Mouse (Mus musculus) hindbrain, embryonic 11.5 days (tissue): ENCODE results near the gene Ing5. TPM values are rescaled to one million over a fixed set of nuclear protein-coding genes. Genes with fewer than 3 reads are reported as not detected.

Experiments
- ATAC-seq: fragments of 200-750 bp; cut with Nextera tagmentation; 2 replicates; pipeline ENCODE4 v1.8.0; 2017; ENCODE audit warnings: mild to moderate bottlenecking, moderate TSS enrichment, moderate library complexity; ENCODE audit not compliant: low FRiP score
- DNase-seq: peaks from one replicate; pipeline ENCODE4 v3.0.0-alpha.2; 2015; ENCODE audit warnings: low spot score
- H3K27ac ChIP-seq: fragments of 300-500 bp; sonication (generic); 2 replicates; pipeline ENCODE4 v1.5.1; 2014; ENCODE audit warnings: mild to moderate bottlenecking, low read depth, low read length
- H3K27me3 ChIP-seq: fragments of 300-500 bp; sonication (generic); 2 replicates; pipeline ENCODE4 v1.6.1; 2014; ENCODE audit warnings: mild to moderate bottlenecking, low read length, moderate library complexity, mixed read lengths; ENCODE audit not compliant: control insufficient read depth, insufficient read depth
- H3K36me3 ChIP-seq: fragments of 300-500 bp; sonication (generic); 2 replicates; pipeline ENCODE4 v1.6.1; 2014; ENCODE audit warnings: mild to moderate bottlenecking, low read length, moderate library complexity, mixed read lengths; ENCODE audit not compliant: control insufficient read depth, insufficient read depth
- H3K4me1 ChIP-seq: fragments of 300-500 bp; sonication (generic); replicated peaks from 2 replicates; pipeline ENCODE4 v1.6.1; 2014; ENCODE audit warnings: low read length, mixed read lengths; ENCODE audit not compliant: control insufficient read depth, insufficient read depth
- H3K4me2 ChIP-seq: fragments of 300-500 bp; sonication (generic); replicated peaks from 2 replicates; pipeline ENCODE4 v1.6.1; 2014; ENCODE audit warnings: mild to moderate bottlenecking, low read depth, low read length
- H3K4me3 ChIP-seq: fragments of 300-500 bp; sonication (generic); 2 replicates; pipeline ENCODE4 v1.5.1; 2014; ENCODE audit warnings: low read depth, low read length
- H3K9ac ChIP-seq: fragments of 300-500 bp; sonication (generic); 2 replicates; pipeline ENCODE4 v1.6.1; 2014; ENCODE audit warnings: low read depth, low read length
- H3K9me3 ChIP-seq: fragments of 300-500 bp; sonication (generic); 2 replicates; pipeline ENCODE4 v1.6.1; 2016; ENCODE audit warnings: low read length; ENCODE audit not compliant: control insufficient read depth
- WGBS: fragments of 180-500 bp; shearing (Covaris S2); extraction: QIAGEN DNeasy Blood & Tissue Kit; methylation state at CpG from one replicate; pipeline ENCODE4 v1.1.7; 2014; 5-methylcytosine and 5-hydroxymethylcytosine counted together
- polyA plus RNA-seq: library from polyadenylated mRNA; unstranded; fragments of >200 nt; fragmentation: Nextera tagmentation; extraction: Ambion mirVana; gene quantifications from 2 replicates; pipeline ENCODE4 v1.2.1, GENCODE M21; 2014

Ing5 gene
- polyA plus RNA-seq, 1 experiment from 2014 or later, result 15.0 TPM

DNA sequence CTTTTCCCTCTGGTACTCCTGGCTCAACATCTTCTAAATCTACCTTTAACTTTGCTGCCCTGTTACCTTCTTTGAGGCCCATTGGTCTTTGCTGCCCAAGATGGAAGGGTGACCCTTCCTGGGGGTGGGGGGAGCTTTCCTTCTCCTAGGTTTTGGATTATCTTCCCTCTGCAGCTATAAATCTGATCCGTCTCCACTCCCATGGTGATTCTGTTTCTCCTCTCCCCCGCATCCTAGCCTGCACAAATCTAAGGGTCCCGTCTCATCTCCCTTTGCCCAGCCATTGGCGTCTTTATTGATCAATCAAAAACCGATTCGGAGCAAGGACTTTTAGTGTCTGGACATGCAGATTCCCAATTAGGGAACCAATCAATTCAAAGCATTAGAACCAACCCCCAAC, 36.2 kb upstream of the Ing5 start:
- Histone ChIP-seq H3K27ac (no peak overlapping the region), H3K9ac (no peak overlapping the region), H3K4me3 (no peak overlapping the region), H3K4me1 (no peaks in the 10 kb centered on the region), H3K9me3 (no peaks in the 10 kb centered on the region), H3K27me3 (no peaks in the 10 kb centered on the region), H3K36me3 (no peaks in the 10 kb centered on the region), H3K4me2 (no peak overlapping the region)
- 92% methylated on average over 6 of the region's 6 CpGs for WGBS
- DNase-seq (no peak), ATAC-seq (no peak)

DNA sequence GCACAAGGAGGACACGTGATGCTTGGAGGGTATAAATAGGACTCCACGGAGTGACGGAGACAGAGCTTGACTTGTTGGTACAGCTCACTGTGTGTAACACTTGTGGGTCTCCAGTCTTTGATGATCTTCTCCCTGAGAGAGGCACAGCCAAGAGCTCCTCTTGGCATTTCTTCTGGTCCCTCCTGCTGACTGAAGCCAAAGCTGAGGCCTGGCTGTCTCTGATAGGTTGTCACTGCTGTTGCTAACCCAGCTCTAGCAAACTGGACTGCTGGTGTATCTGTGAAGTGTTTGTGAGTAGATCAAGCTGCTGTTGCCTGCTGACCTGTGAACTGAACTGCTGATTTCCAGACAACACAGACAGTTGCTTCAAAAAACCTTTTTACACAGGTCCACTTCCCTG, 33.9 kb upstream of the Ing5 start:
- no peak for DNase-seq
- 98% methylated on average over 3 of the region's 3 CpGs for WGBS
- H3K36me3 ChIP-seq, result 0 out of 2 replicates have a peak, but pooled peaks cover 8% of the 10 kb centered on the region

DNA sequence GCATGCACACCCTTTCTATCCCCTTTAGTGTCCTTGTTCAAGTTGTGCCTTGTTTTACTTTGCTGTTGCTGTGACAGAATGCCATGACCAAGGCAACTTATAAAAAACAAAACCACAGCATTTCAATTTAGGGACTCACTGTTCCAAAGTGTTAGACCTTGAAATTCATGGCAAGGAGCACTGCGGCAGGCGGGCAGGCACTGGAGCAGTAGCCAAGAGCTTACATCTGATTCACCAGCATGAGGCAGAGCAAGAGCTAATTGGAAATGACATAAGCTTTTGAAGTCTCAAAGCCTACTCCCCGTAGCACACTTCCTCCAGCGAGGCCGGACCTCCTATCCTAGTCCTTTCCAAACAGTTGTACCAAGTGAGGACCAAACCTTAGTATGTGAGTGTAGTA, 27.1 kb upstream of the Ing5 start:
- H3K4me1 ChIP-seq, result no peaks in the 10 kb centered on the region
- H3K9me3 ChIP-seq, result no peaks in the 10 kb centered on the region
- no peak overlapping the region for H3K27ac ChIP-seq
- no peak overlapping the region for H3K9ac ChIP-seq
- DNase-seq, result no peak
- H3K4me3 ChIP-seq, result no peak overlapping the region
- H3K36me3 ChIP-seq, result peaks cover 31% of the 10 kb centered on the region
- 91% methylated on average over 5 of the region's 5 CpGs for WGBS
- no peaks in the 10 kb centered on the region for H3K27me3 ChIP-seq
- ATAC-seq, result no peak
- no peak overlapping the region for H3K4me2 ChIP-seq

More for the DNA sequence above, 33.9 kb upstream of the Ing5 start:
- Histone ChIP-seq H3K4me1 (no peaks in the 10 kb centered on the region), H3K4me3 (no peak overlapping the region), H3K9ac (no peak overlapping the region), H3K27ac (no peak overlapping the region), H3K27me3 (no peaks in the 10 kb centered on the region), H3K4me2 (no peak overlapping the region), H3K9me3 (no peaks in the 10 kb centered on the region)
- ATAC-seq, result no peak

DNA sequence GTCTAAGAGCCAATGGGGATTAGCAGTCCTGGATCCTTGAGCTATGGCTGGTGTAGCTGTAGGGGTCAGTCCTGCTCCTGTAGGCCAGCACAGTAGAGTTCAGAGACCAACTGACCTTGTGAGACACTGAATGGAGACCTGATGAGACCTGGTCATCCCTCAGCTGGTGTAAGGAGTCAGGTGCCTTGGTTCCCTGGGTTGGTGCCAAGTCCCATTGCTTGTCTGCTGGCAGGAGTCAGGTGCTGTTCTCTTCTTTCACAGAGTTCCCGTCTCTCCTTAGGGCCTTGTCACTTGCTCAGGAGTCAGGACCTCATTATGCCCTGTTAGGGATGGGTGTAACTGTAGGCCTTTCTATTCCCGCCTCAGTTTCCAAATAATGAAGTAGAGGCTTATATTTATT, 16.9 kb upstream of the Ing5 start:
- no peak for ATAC-seq
- no peak for DNase-seq
- no peak overlapping the region for H3K9ac ChIP-seq
- no peaks in the 10 kb centered on the region for H3K9me3 ChIP-seq
- H3K27ac ChIP-seq, result no peak overlapping the region
- no peak overlapping the region for H3K4me2 ChIP-seq
- no peaks in the 10 kb centered on the region for H3K27me3 ChIP-seq
- 90% methylated on average over 2 of the region's 2 CpGs for WGBS
- no peak overlapping the region for H3K4me3 ChIP-seq
- peaks cover 24% of the 10 kb centered on the region for H3K36me3 ChIP-seq
- no peaks in the 10 kb centered on the region for H3K4me1 ChIP-seq

DNA sequence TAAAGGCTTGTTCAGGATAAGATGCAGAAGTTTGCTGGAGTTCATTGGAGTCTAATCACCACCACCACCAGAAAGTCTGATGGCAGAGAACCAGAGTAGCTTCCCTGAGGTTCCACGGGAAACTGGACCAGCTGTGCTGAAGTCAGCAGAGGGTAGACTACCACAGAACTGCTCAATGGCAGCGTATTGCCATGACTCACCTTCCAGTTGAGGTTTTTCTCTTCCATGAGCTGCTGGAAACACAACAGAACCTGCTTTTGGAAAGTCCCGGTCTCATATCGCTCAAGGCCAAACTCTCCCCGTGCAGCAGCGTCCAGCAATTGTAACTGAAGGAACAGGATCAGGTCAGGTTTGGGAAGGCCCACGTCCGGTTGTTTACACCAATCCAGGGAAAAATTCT, 9.2 kb upstream of the Ing5 start:
- DNase-seq (no peak), ATAC-seq (no peak)
- H3K9me3 ChIP-seq, result no peaks in the 10 kb centered on the region
- no peaks in the 10 kb centered on the region for H3K4me1 ChIP-seq
- no peak overlapping the region for H3K4me3 ChIP-seq
- 96% methylated on average over 8 of the region's 8 CpGs for WGBS
- H3K36me3 ChIP-seq, result peaks cover 33% of the 10 kb centered on the region
- H3K27ac ChIP-seq, result no peak overlapping the region
- H3K4me2 ChIP-seq, result no peak overlapping the region
- no peaks in the 10 kb centered on the region for H3K27me3 ChIP-seq
- no peak overlapping the region for H3K9ac ChIP-seq

DNA sequence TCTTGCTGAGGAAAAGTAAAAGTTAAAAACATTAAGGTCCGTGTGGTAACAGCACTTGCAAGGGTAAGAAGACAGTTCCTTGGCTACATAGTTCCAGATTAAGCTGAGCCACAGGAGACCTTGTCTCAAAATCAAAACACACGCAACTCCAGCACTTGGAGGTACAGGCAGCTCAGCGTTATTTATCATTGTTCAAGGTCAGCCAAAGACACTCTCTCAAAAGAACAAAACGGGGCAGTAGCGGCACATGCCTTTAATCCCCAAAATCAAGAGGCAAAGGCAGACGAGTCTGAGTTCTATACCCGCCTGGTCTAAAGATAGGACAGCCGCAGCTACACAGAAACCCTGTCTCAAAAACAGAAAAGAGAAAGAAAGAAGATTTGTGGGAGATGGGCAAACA, 7.9 kb upstream of the Ing5 start:
- Histone ChIP-seq H3K27me3 (no peaks in the 10 kb centered on the region), H3K4me2 (no peak overlapping the region), H3K27ac (no peak overlapping the region), H3K4me3 (no peak overlapping the region), H3K36me3 (peaks cover 30% of the 10 kb centered on the region), H3K9ac (no peak overlapping the region), H3K9me3 (no peaks in the 10 kb centered on the region), H3K4me1 (no peaks in the 10 kb centered on the region; the same call in 1 of the 2 replicates)
- 92% methylated on average over 8 of the region's 8 CpGs for WGBS
- ATAC-seq, result no peak
- no peak for DNase-seq

DNA sequence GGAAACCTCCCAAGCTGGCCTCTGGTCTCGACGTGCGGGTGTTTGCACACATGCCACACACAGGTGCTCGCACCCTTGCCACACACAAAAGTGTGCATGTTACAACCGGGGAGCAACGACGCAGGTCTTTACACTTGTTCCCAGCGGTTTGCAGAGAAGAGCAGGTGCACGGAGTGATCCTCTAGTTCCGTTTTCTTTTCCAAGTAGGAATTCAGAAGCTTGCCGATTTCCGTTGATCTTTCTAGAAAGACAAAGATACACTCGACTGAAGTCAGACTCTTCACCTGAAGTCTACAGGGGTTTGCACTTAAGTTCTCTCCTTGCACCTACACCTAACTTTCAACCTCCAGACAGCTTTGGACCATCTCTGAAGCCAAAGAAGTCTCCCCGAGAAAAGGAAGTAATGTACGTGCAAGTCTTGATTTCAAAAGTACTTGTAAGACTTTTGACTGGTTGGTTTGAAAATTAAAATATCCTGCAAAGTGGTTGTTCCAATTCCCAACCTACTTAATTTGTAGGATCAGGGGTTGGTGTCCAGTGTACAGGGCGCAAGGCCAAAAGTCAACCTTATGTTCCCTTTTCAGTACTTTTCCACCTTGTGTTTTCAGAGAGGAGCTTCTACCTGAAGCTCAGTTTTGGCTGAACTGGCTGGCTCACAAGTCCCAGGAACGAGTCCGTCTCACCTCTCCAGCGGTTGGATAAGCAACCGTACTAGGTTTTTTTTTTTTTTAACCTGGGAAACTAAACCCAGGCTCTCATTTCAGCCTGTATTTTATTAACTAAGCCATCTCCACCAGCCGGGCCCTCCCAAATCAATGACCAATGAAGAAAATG, 2.9 kb upstream of the Ing5 start:
- no peaks in the 10 kb centered on the region; the same call in 1 of the 2 replicates for H3K4me1 ChIP-seq
- 78% methylated on average over 21 of the region's 21 CpGs for WGBS
- H3K4me2 ChIP-seq, result peak overlapping the region; percentile 65
- no peaks in the 10 kb centered on the region for H3K9me3 ChIP-seq
- ATAC-seq (no peak), DNase-seq (no peak)
- peak overlapping the region; percentile 79 for H3K4me3 ChIP-seq
- H3K27ac ChIP-seq, result no peak overlapping the region
- peak overlapping the region; percentile 78 for H3K9ac ChIP-seq
- 0 out of 2 replicates have a peak, but pooled peaks cover 2% of the 10 kb centered on the region for H3K36me3 ChIP-seq
- H3K27me3 ChIP-seq, result no peaks in the 10 kb centered on the region

DNA sequence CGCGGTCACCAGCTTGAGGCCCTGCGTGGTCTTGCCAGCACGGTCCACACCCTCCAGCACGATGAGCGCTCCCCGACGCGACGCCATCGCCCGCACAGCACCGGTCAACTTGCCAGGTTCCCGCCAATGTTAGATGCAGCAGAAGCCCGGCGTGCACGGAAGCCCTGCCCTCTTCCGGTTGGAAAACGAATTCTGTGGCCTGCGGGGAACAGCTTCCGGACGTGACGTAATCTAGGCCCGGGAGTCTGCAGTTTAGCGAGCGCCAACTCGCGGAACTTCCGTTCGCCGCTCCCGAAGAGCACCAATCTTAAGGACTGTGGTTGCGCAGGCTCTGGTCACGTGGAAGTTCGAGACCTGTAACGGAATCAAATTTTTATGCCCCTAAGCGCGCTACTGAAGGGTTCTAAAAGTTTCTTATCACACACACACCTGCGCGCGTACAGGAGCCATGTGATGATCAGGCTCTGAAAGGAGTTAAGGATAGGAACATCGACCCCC, 2.0 kb upstream of the Ing5 start, which contains the start of gene Dtymk:
Dtymk (minus strand) TSS at position 194 of the 498 bp plus-strand sequence.
- H3K4me3 ChIP-seq, result peak within 1 kb of the TSS; percentile 79
- H3K36me3 ChIP-seq, result peaks cover 4% of the 10 kb centered on the region; the same call in 1 of the 2 replicates
- peak within 1 kb of the TSS; percentile 65 for H3K4me2 ChIP-seq
- DNase-seq (peak; percentile 95), ATAC-seq (peak; percentile 62)
- H3K4me1 ChIP-seq, result no peaks in the 10 kb centered on the region; the same call in 1 of the 2 replicates
- WGBS, result under 1% methylated on average over 42 of the region's 42 CpGs
- H3K27ac ChIP-seq, result peak within 1 kb of the TSS; percentile 39; the same call in 1 of the 2 replicates
- H3K27me3 ChIP-seq, result no peaks in the 10 kb centered on the region
- H3K9ac ChIP-seq, result peak within 1 kb of the TSS; percentile 78
- H3K9me3 ChIP-seq, result no peaks in the 10 kb centered on the region

DNA sequence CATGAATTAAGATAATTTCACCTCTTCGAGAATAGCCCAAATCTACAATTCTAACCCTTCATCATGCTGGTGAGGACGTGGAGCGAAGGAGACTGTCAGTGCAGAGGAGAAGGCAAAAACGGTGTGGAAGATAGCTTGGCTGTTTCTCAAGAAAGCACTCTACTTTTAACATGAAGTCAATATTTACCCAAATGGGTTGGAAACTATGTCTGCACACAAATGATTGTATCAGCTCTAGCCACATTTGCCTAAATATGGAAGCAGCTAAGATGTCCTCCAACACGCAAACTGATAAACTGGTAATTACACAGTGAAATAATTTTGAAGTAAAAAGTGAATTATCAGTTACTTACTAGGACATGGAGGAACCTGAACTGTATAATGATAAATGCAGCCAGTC, 994 bp upstream of the Ing5 start:
- ATAC-seq (no peak), DNase-seq (no peak)
- Histone ChIP-seq H3K9ac (no peak overlapping the region), H3K4me2 (peak overlapping the region; percentile 74; the same call in 1 of the 2 replicates), H3K4me3 (no peak overlapping the region), H3K9me3 (no peaks in the 10 kb centered on the region), H3K4me1 (no peaks in the 10 kb centered on the region; the same call in 1 of the 2 replicates), H3K27me3 (no peaks in the 10 kb centered on the region), H3K27ac (no peak overlapping the region), H3K36me3 (peaks cover 7% of the 10 kb centered on the region; the same call in 1 of the 2 replicates)
- WGBS, result 88% methylated on average over 5 of the region's 5 CpGs
